Mouse (Mus musculus) liver, adult 2 months (tissue): ENCODE results near the gene Prnp.

Source experiments
- CTCF ChIP-seq: fragments of 200-500 bp; IDR thresholded peaks from 2 replicates; pipeline ENCODE4 v1.5.1; 2011; ENCODE audit warnings: low read depth, low read length, control low read depth
- POLR2A ChIP-seq: fragments of 200-500 bp; IDR thresholded peaks from 2 replicates; pipeline ENCODE4 v1.6.1; 2011; ENCODE audit warnings: low read length, control low read depth; ENCODE audit not compliant: insufficient read depth; ENCODE audit errors: extremely low read depth

- TF ChIP-seq CTCF, result no peak
- TF ChIP-seq POLR2A, result no peak
Measured at GRCm38 (mm10) chr2:131945765-131946164, 36.0 kb downstream of the Prnp start.
